Mouse (Mus musculus) retina, adult 2 months (tissue): Measurements from ENCODE around the gene Sdk2.

Experiments used
- DNase-seq: peaks from one replicate; pipeline ENCODE4 v3.0.0-alpha.2; 2012; ENCODE audit warnings: low read depth, low spot score

Gene Sdk2

GRCm38 (mm10) chr11:113764132-113764849 lies 302.6 kb downstream of the Sdk2 start:
- no peak for DNase-seq

DNA sequence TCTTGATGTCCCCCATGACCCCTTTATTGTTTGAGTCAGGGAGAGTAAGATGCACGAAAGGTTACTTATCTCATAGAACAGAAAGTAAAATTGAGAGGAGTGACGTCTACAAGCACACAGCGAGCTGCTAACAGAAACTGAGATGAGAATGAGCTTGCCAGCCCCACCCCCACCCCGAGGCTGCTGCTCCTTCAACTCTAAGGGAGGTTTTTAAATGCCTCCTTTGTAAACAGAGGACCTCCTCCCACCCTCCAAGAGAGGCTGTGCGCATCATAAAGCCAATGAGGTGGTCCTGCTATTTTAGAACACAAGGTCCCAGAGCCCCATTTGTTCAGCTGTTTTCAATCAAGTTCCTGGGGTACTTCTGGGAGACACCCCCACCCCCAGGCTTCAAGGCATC lies 303.4 kb downstream of the Sdk2 start:
- no peak for DNase-seq

DNA sequence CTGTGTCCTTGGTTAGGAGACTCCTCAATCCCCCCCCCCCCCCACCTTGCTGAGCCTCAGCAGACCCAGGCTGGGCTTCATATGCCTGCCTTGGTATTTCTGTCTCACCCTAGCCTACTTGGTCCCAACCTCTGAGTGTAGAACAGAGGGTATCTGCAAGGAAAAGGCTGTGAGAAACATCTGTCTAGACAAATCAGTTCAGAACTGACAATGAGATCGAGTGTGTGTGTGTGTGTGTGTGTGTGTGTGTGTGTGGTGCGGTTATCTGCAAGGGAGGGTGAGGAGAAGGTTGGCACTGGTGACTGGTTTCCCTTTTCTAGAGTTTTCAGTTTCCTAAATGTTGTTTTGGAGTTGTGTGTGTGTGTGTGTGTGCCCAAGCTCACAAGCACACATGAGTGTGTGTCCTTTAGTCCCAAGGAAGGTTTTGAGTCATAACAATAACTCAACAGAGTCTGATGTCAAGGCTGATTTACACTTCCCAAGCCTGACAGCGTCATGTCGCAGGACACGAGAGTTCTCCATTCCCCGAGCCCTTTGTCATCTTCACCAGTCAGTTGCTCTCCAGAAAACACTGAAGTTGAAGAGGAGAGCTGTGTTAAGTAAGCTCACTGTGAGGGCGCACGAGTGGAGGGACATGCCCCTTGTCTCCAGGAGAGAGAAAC lies 304.6 kb downstream of the Sdk2 start:
- DNase-seq = no peak

DNA sequence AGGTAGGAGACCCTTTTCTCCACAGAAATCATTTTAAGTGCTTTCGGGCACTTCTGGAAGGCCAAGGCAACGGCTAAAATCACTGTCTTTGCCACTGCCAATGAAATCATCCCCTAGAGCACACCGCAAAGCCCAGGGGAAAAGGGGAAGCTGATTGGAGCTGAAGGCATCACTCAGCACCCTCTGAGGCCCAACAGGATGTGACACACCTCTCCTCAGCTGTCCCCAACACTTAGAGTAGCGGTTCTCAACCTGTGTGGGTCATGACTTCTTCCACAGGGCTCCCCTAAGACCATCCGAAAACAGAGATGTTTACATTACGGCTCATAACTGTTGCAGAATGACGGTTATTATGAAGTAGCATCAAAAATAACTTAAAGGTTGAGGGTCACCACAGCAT lies 305.2 kb downstream of the Sdk2 start:
- no peak for DNase-seq

GRCm38 (mm10) chr11:113760476-113760875 lies 306.4 kb downstream of the Sdk2 start:
- DNase-seq = no peak

- DNase-seq = no peak
These were observed 308.0 kb downstream of the Sdk2 start for GRCm38 (mm10) chr11:113758851-113759250.

- DNase-seq = no peak
These were observed 310.3 kb downstream of the Sdk2 start for GRCm38 (mm10) chr11:113756578-113756977.

DNA sequence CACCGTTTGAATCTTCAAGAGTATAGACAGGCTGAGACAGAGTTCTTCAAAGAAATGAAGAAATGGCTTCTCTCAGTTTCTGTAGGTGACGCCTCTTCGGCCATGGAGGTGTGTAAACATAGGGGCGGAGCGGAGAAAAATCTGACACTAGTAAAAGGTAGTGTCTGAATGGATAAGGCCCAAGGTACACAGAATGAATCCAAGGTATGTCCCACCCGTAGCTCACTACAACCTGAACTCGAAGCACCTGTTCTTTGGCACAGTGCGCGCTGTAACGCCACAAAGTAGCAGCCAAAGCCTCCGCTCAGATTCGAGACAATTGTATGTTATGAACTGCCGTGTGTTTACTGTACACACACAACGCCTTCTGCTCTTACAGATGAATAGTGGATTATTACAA lies 311.0 kb downstream of the Sdk2 start:
- no peak for DNase-seq

DNA sequence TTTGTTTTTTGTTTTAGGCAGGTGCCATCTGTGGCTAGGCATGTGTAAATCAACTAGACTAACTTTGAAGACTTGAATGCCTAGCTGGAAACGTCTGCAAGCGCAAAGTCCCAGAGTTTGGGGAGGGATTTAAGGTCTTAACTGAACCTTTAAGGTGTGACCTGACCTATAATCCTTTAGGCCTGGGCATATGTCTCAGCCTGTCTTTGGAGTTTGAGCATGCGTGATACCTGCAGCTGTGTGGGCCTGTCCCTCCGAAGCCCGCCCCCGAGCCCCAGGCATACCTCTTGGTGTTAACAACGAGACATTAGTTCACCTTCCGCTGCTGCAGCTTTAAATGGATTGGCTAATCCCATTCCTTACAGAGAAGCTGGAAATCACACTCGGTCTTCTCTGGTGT lies 312.0 kb downstream of the Sdk2 start:
- no peak for DNase-seq

- no peak for DNase-seq
These were observed 314.0 kb downstream of the Sdk2 start for GRCm38 (mm10) chr11:113752685-113753430.

- DNase-seq = no peak
These were observed 314.6 kb downstream of the Sdk2 start for GRCm38 (mm10) chr11:113752158-113752661.

DNA sequence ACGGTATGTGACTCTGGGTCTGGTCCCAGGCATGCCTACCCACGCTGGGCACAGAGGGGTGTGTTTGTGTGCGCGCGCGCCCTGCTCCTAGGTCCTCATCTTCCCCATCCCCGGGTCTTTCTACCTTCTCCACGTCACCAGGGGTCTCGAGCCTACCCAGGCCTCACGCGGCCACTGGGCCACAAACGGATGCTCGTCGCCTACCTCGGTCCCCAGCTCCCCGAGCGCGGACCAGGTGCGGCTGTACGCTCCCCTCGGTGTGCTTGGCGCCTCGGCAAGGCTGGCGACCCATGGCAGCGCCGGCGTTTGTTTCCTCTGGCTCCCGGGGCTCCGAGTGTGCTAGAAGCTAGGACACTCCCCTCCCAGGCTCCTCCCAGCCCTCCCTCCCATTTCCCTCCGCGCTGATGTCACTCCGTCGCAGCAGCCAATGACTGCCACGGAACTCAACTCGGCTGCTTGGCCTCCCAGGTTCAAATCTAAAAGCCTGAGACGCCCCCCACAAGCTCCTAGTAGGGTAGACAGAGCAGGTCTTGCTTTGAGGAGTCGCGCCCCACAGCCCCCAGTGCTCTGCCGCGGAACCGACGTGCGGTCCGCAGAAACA lies 315.3 kb downstream of the Sdk2 start, which contains the start of gene Cdc42ep4:
TSS of gene Cdc42ep4 (minus strand) at position 398 of the 601 bp plus-strand sequence.
- peak; percentile 53 for DNase-seq

- DNase-seq = no peak
These were observed 316.0 kb downstream of the Sdk2 start for GRCm38 (mm10) chr11:113750571-113751483.

GRCm38 (mm10) chr11:113749749-113750351 lies 317.0 kb downstream of the Sdk2 start:
- DNase-seq = no peak

DNA sequence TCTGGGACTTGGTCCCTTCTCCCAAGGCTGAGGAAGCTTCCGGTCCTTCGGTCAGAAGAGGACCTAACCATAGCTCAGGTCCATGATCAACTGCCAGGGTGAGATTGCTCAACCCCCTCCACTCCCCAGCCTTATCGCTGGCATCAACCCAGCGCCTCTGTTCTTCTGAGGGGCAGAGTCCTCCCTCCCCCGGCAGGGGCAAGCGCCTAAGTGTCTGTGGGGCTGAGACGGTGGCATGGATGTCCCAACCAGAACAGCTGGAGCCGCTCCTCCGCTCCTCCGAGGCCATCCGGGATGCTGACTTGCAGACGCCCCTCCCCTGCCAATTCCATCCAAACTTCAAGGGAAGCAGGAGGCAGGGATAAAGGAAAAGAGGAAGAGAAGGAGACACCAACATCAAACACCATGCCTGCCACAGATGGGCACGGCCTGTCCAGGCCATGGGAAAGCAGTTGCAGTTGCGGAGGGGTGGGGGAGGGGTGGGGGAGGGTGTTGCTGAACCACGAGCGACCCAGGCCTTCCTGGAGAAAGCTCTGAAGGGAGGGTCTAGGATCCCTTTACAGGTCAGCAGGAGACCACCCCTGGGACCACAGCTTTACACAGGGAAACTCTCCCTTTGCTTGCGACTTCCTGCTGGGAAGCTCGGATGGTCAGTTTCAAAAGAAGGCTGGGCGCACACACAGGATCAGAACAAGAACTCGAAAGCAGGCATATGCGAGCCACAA lies 317.9 kb downstream of the Sdk2 start:
- no peak for DNase-seq

DNA sequence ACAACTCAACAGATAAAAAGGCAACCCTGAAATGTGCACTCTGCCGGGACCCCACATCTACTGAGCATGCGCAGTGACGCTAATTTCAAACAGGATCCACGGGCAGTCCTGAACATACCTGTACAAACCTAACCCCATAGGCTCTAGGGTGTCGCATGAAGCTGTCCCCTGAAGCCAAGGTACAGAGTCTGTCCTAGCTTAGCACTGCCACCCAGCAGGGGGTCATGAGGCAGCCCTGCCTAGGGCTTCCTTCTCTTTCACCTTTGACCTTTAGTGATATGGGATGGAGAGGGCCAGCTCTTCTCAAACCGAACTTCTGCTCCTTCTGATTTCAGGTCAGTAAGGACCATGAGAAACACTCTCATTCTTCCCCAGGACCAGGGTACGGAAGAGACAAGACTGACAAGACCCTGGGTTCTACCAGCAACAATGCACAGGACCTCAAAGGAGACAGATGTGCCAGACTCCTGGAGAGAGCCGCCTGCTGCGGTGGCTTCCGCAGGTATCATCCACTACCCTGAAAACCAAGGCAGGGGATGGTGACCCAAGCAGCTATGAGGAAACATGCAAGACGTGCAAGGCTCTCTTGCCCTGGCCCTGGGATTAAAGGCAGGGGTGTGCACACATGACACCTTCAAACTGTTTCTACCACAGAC lies 319.0 kb downstream of the Sdk2 start:
- DNase-seq = no peak

GRCm38 (mm10) chr11:113747056-113747455 lies 319.8 kb downstream of the Sdk2 start:
- no peak for DNase-seq

DNA sequence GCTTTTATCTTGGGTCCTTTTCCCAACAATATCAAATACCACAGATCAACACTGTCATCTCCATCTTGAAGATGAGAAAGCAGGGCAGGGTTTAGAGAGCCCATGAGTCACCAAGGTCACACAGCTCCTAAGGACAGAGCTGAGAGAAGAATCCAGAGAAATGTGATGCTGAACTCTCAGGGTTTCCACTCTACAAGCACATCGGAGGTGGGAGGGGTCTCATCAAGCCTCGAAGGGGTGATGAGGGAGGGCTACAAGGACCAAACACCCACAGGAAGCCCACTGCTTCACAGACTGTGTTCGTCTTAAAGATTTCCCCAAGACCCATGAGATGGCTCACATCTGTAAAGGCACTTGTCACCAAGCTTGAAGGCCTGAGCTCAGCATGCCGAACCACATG lies 320.9 kb downstream of the Sdk2 start:
- no peak for DNase-seq

GRCm38 (mm10) chr11:113742998-113743397 lies 323.8 kb downstream of the Sdk2 start:
- no peak for DNase-seq
